Mouse (Mus musculus): ENCODE results near the gene Ttc4.

DNA sequence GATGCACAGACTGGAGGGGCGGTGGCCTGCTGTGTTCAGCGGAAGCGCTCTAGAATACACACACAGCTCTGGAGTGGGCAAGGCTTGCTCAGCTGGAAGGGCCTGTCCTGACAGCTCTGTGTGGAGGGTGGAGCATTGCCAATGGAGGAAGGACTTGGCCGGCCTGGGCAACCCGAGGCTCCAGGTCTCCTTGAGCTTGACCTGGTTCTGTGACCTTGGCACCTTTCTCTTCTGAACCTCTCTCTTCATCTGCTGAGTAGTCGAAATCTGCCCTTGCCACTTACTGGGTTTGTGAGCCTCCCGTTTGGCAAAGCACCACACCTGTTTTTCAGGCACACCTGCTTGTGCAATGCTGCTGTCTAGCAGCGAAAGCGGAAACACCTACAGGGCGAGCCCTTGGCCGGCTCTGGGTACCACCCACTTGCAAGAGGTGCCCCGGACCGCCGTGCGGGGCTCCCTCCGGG lies 56.7 kb downstream of the Ttc4 start, which contains the start of gene Ttc22:
- TF ChIP-seq CTCF (IDR thresholded peaks at IDR 0.05; ENCODE audit: borderline replicate concordance, control insufficient read depth, extremely low read depth, insufficient read depth, low read length, poor library complexity): no peak
- TF ChIP-seq POLR2A (IDR thresholded peaks at IDR 0.05; ENCODE audit: control insufficient read depth, extremely low read depth, insufficient read depth, low read length, poor library complexity): no peak

Measured in thymus, adult 2 months (tissue).